Mouse (Mus musculus): Measurements from ENCODE around the gene Dcps.

- TF ChIP-seq CTCF (IDR thresholded peaks at IDR 0.05; ENCODE audit: borderline replicate concordance, extremely low read depth, insufficient read depth, insufficient read length) (no peak), POLR2A (IDR thresholded peaks at IDR 0.05; ENCODE audit: borderline replicate concordance, extremely low read depth, insufficient read depth, insufficient read length, poor library complexity, severe bottlenecking) (no peak)
Observed at GRCm38 (mm10) chr9:35145829-35146228, 30.0 kb downstream of the Dcps start.
